Mouse (Mus musculus) neural tube, embryonic 11.5 days (tissue): Measurements from ENCODE around the gene Spag17. TPM values are rescaled to one million over a fixed set of nuclear protein-coding genes. Genes with fewer than 3 reads are reported as not detected.

Source experiments
- ATAC-seq: fragments of 200-750 bp; cut with Nextera tagmentation; 2 replicates; pipeline ENCODE4 v1.8.0; 2017; ENCODE audit warnings: moderate number of reproducible peaks, mild to moderate bottlenecking, moderate TSS enrichment, moderate library complexity; ENCODE audit not compliant: insufficient read depth, low FRiP score, low TSS enrichment
- DNase-seq: peaks from one replicate; pipeline ENCODE4 v3.0.0-alpha.2; 2015; ENCODE audit warnings: low spot score
- H3K27ac ChIP-seq: fragments of 300-500 bp; sonication (generic); 2 replicates; pipeline ENCODE4 v1.5.1; 2014; ENCODE audit warnings: low read depth, mild to moderate bottlenecking, low read length
- H3K27me3 ChIP-seq: fragments of 300-500 bp; sonication (generic); 2 replicates; pipeline ENCODE4 v1.6.1; 2014; ENCODE audit warnings: mild to moderate bottlenecking, low read length, mixed read lengths; ENCODE audit not compliant: control insufficient read depth, insufficient read depth
- H3K36me3 ChIP-seq: fragments of 300-500 bp; sonication (generic); 2 replicates; pipeline ENCODE4 v1.6.1; 2014; ENCODE audit warnings: mild to moderate bottlenecking, low read length, moderate library complexity, mixed read lengths; ENCODE audit not compliant: control insufficient read depth, insufficient read depth
- H3K4me1 ChIP-seq: fragments of 300-500 bp; sonication (generic); 2 replicates; pipeline ENCODE4 v1.6.1; 2014; ENCODE audit warnings: low read length, mixed read lengths; ENCODE audit not compliant: control insufficient read depth, insufficient read depth
- H3K4me2 ChIP-seq: fragments of 300-500 bp; sonication (generic); 2 replicates; pipeline ENCODE4 v1.6.1; 2014; ENCODE audit warnings: low read depth, mild to moderate bottlenecking, moderate library complexity
- H3K4me3 ChIP-seq: fragments of 300-500 bp; sonication (generic); 2 replicates; pipeline ENCODE4 v1.5.1; 2014; ENCODE audit warnings: low read depth, low read length
- H3K9ac ChIP-seq: fragments of 300-500 bp; sonication (generic); 2 replicates; pipeline ENCODE4 v1.6.1; 2014; ENCODE audit warnings: mild to moderate bottlenecking, low read length
- H3K9me3 ChIP-seq: fragments of 300-500 bp; sonication (generic); 2 replicates; pipeline ENCODE4 v1.6.1; 2016; ENCODE audit warnings: low read length; ENCODE audit not compliant: control insufficient read depth
- whole genome bisulfite sequencing: fragments of 180-500 bp; shearing (Covaris S2); extraction: QIAGEN DNeasy Blood & Tissue Kit; methylation state at CpG from one replicate; pipeline ENCODE4 v1.1.7; 2014; 5-methylcytosine and 5-hydroxymethylcytosine counted together
- polyA plus RNA-seq: library from polyadenylated mRNA; unstranded; fragments of >200 nt; fragmentation: Nextera tagmentation; extraction: Ambion mirVana; gene quantifications from 2 replicates; pipeline ENCODE4 v1.2.1, GENCODE M21; 2014

Gene Spag17
- polyA plus RNA-seq, 1 experiment from 2014 or later: 0.17 TPM

- Histone ChIP-seq H3K36me3 (peaks cover 5% of the 10 kb centered on the region), H3K9ac (no peak overlapping the region), H3K4me2 (no peak overlapping the region), H3K9me3 (no peaks in the 10 kb centered on the region), H3K4me1 (peaks cover 3% of the 10 kb centered on the region; the same call in 1 of the 2 replicates), H3K27ac (no peak overlapping the region), H3K27me3 (no peaks in the 10 kb centered on the region), H3K4me3 (no peak overlapping the region)
- WGBS: 88% methylated on average over 2 of the region's 2 CpGs
- DNase-seq (no peak), ATAC-seq (no peak)
Observed at GRCm38 (mm10) chr3:100163556-100163955, 278.4 kb downstream of the Spag17 start.

GRCm38 (mm10) chr3:100164991-100165390, 279.8 kb downstream of the Spag17 start:
- Histone ChIP-seq H3K36me3 (no peaks in the 10 kb centered on the region), H3K27me3 (no peaks in the 10 kb centered on the region), H3K4me3 (no peak overlapping the region), H3K27ac (no peak overlapping the region), H3K4me1 (peaks cover 3% of the 10 kb centered on the region; the same call in 1 of the 2 replicates), H3K9ac (no peak overlapping the region), H3K4me2 (no peak overlapping the region), H3K9me3 (no peaks in the 10 kb centered on the region)
- no peak for ATAC-seq
- no peak for DNase-seq

GRCm38 (mm10) chr3:100176031-100176430, 290.8 kb downstream of the Spag17 start:
- H3K36me3 ChIP-seq: no peaks in the 10 kb centered on the region; the same call in 1 of the 2 replicates
- ATAC-seq (no peak), DNase-seq (no peak)
- H3K9me3 ChIP-seq: no peaks in the 10 kb centered on the region
- H3K27me3 ChIP-seq: no peaks in the 10 kb centered on the region
- H3K9ac ChIP-seq: no peak overlapping the region
- H3K4me1 ChIP-seq: no peaks in the 10 kb centered on the region
- WGBS: 92% methylated on average over 2 of the region's 2 CpGs
- H3K4me3 ChIP-seq: no peak overlapping the region
- H3K4me2 ChIP-seq: no peak overlapping the region
- H3K27ac ChIP-seq: no peak overlapping the region

GRCm38 (mm10) chr3:100180471-100180870, 295.3 kb downstream of the Spag17 start:
- H3K9ac ChIP-seq: no peak overlapping the region
- H3K9me3 ChIP-seq: no peaks in the 10 kb centered on the region
- ATAC-seq (no peak), DNase-seq (no peak)
- H3K4me3 ChIP-seq: no peak overlapping the region
- no peaks in the 10 kb centered on the region for H3K27me3 ChIP-seq
- no peak overlapping the region for H3K4me2 ChIP-seq
- H3K4me1 ChIP-seq: no peaks in the 10 kb centered on the region
- no peak overlapping the region for H3K27ac ChIP-seq
- no peaks in the 10 kb centered on the region; the same call in 1 of the 2 replicates for H3K36me3 ChIP-seq
- 89% methylated on average over 3 of the region's 3 CpGs for WGBS

GRCm38 (mm10) chr3:100189444-100189843, 304.2 kb downstream of the Spag17 start:
- H3K36me3 ChIP-seq: no peaks in the 10 kb centered on the region
- no peak overlapping the region for H3K4me2 ChIP-seq
- DNase-seq (peak; percentile 60), ATAC-seq (peak; percentile 80; the same call in 1 of the 2 replicates)
- 66% methylated on average over 1 of the region's 1 CpGs for WGBS
- no peak overlapping the region for H3K4me3 ChIP-seq
- no peak overlapping the region for H3K27ac ChIP-seq
- H3K4me1 ChIP-seq: no peaks in the 10 kb centered on the region
- H3K27me3 ChIP-seq: no peaks in the 10 kb centered on the region
- no peaks in the 10 kb centered on the region for H3K9me3 ChIP-seq
- H3K9ac ChIP-seq: no peak overlapping the region

GRCm38 (mm10) chr3:100189861-100190260, 304.7 kb downstream of the Spag17 start:
- WGBS: 85% methylated on average over 11 of the region's 11 CpGs
- Histone ChIP-seq H3K36me3 (no peaks in the 10 kb centered on the region), H3K9me3 (no peaks in the 10 kb centered on the region), H3K4me2 (no peak overlapping the region), H3K27me3 (no peaks in the 10 kb centered on the region), H3K9ac (no peak overlapping the region), H3K4me3 (no peak overlapping the region), H3K4me1 (no peaks in the 10 kb centered on the region), H3K27ac (no peak overlapping the region)
- ATAC-seq (0 out of 2 replicates have a peak, but pooled peaks have one; percentile 25), DNase-seq (no peak)
